20 mouse cellular contexts compared by ENCODE assay signal in genomic region chrX:129329441-129329840, GRCm38 (mm10).
"Had no signal": no experiment of that assay in that cellular context is flagged by ENCODE, and none has a peak within 500 bp of the region (broad histone marks: within the 10 kb centered on the region; RNA-seq: fewer than 3 reads in every experiment).

No protein-coding gene starts in this region.

- ATAC-seq: liver, postnatal 0 days; lung, postnatal 0 days; midbrain, embryonic 13.5 days; midbrain, embryonic 15.5 days had no signal

- H3K4me1 ChIP-seq: lung, embryonic 15.5 days; megakaryocyte, embryonic 14.5 days; midbrain, embryonic 13.5 days; midbrain, embryonic 15.5 days; neural tube, embryonic 13.5 days; neural tube, embryonic 15.5 days had no signal

- H3K27ac ChIP-seq: lung, embryonic 15.5 days; macrophage; midbrain, embryonic 13.5 days; midbrain, embryonic 15.5 days; neural tube, embryonic 13.5 days; neural tube, embryonic 15.5 days had no signal

- H3K27me3 ChIP-seq: lung, embryonic 15.5 days; megakaryocyte, embryonic 14.5 days; midbrain, embryonic 13.5 days; midbrain, embryonic 15.5 days; neural tube, embryonic 13.5 days; neural tube, embryonic 15.5 days had no signal

- DNase-seq: liver, postnatal 0 days; lung, adult 2 months; lung, postnatal 14 days; lung, postnatal 36 days; retina, postnatal 1 day; right cerebral cortex, adult 18-20 months; right cerebral cortex, postnatal 25 days; right cerebral cortex, postnatal 4 days; spleen, adult 18-20 months; thymus, adult 18-20 months; thymus, postnatal 14 days; thymus, postnatal 4 days had no signal

- H3K4me3 ChIP-seq: lung, embryonic 15.5 days; megakaryocyte, embryonic 14.5 days; midbrain, embryonic 13.5 days; midbrain, embryonic 15.5 days; neural tube, embryonic 13.5 days; neural tube, embryonic 15.5 days had no signal

- H3K9ac ChIP-seq: liver, postnatal 0 days; lung, embryonic 15.5 days; midbrain, embryonic 13.5 days; midbrain, embryonic 15.5 days; neural tube, embryonic 13.5 days; neural tube, embryonic 15.5 days had no signal

- H3K36me3 ChIP-seq: lung, embryonic 15.5 days; midbrain, embryonic 13.5 days; midbrain, embryonic 15.5 days; neural tube, embryonic 13.5 days; neural tube, embryonic 15.5 days had no signal
